Mouse (Mus musculus) heart, adult 11 months (tissue): Measurements from ENCODE around the gene Dnajc30.
"Not testable (repeated sequence)": the region's sequence is repeated elsewhere in the genome, so short reads cannot be mapped to it uniquely, and the experiment has no call there.

Source experiments
- DNase-seq: peaks from one replicate; pipeline ENCODE4 v3.0.0; 2022

The Dnajc30 gene

GRCm38 (mm10) chr5:135063629-135064381, at the start of gene Dnajc30:
Gene Dnajc30, plus strand, starts transcription at chr5:135064202.
- peak; percentile 100 for DNase-seq

DNA sequence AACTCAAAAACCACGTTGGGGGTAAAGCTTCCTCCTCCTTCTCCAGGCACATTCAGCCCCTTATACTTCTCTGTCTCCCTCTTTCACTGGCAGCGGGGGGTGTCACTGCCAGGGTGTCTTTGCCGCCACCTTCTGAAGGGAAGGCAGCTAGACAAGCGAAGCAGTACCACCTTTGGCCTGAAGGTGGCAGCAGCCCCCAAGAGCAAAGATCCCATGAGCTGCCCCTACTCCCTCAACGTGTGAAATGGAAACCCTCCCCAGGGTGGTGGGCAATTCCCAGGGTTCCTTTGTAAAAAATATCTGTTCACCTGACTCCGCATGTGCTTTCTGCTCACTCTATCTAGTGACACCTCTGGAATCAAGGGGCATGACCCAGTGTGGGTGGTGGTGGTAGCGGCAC, 48.5 kb upstream of the Dnajc30 start:
- DNase-seq = peak; percentile 97

DNA sequence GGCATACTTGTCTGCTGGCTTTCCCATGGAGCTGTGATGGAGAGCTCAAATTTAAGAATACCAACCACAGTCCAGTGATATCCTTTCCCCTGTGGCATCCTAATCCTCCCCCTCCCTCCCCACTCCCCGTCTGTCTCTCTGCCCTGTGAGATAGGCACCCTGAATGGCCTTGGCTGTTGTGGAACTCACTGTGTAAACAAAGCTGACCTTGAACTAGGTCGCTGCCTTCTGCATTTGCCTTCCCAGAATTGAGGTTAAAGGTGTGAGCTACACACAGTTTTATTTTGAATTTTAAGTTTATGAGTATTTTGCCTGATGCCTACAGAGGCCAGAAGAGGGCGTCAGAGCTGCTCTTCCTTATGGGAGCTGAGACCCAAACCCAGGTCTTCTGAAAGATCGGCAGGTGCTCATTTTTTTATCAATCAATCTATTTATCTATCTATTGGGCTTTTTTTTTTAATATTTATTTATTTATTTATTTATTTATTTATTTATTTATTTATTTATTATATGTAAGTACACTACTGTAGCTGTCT, 47.7 kb upstream of the Dnajc30 start:
- no peak for DNase-seq

DNA sequence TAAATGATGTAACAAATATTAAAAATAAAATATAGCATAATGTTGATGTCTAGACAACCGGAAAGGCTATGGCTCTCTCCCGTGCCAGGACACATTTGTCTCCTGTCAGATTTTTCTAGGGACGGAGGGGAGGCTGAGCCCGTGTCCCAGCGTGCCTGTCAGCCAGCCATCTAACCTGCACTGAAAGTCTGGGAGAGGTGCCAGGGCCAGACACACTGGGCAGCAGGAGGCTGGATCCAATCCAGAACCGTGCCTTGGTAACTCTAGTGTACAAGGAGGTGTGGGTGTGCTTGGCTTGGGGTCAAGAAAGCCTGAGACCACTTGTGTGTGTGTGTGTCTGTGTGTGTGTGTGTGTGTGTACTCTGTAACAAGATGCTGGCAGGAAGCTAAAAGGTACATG, 42.2 kb upstream of the Dnajc30 start:
- peak; percentile 96 for DNase-seq

DNA sequence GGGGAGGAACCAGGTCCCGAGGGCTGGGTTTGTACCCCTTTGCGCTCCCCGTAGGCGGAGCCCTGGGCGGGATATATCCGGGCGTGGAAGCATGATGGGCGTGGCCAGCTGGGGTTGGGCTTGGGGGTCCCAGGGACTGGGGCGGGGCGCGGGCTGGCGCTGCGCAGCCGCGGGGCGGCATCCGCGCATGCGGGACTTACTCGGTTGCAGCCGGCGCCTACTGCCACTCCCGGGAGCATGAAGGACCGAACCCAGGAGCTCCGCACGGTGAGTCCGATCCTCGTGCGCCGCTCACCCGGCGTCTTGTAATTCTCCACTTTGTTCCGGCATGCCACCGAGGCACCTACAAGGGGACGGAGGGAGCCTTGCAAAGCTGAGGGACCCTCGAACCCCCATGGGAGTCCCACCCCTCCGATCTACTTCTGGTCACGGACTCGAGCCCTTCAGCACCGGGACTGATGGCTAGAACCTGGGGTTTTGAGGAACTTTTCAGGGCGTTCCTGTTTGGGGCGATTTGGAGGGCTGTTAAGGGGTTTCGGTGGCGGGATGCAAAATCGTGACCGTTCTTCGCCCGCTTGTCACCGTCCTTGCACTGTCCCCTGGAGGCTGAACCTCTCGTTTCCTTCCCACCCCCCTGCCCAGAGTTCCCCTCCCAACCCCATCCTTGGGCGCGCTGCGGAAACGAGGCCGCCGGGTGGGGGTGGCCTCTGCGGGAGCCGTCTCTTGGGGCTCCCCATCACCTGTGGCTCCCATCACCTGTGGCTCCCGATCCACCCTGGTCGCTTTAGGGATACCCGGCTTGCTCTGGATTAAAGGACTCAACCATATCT, 40.4 kb upstream of the Dnajc30 start, which contains the start of gene Stx1a:
Gene Stx1a, plus strand, starts transcription at position 139 of the 830 bp plus-strand sequence.
- peak; percentile 99 for DNase-seq

- DNase-seq = peak; percentile 94
Measured at GRCm38 (mm10) chr5:135024665-135025224, 39.3 kb upstream of the Dnajc30 start.

- DNase-seq = no peak
Measured at GRCm38 (mm10) chr5:135025899-135026298, 38.1 kb upstream of the Dnajc30 start.

DNA sequence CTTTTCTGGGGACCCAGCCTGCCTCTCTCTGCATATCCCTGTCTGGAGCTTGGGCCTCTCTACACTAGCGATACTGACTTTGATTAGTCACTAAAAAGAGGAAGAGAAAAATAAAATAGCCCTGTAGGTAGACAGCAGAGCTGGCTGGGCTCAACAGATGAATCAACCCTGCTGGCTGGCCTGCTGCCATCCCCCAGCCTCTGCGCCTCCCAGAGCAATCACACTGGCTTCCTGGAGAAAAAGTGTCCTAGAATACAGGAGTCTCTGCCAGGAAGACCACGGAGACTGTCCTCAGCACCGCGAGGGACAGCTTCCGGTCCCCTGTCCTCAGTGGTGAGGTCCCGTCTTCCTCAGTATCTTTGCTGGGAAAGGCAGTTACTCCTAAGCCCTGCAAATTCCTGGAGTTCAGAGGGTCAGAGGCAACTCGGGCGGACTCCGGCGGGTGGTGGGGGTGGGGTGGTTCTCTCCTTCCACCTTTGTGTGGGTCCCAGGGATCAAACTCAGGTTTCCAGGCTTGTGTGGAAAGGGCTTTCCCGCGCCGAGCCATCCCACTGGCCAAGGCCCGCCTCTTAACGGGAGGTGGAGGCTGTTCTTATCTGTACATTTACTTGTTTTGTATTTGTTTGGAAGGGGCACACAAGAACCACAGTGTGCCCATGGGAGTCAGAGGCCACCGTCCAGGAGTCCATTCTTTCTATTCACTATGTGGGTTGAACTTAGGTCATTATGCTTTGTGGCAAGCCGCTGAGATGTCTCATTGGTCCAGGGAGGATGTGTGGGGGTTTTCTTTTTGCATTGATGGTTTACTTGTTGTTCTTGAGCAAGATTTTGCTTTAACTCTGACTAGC, 34.8 kb upstream of the Dnajc30 start:
- no peak for DNase-seq

GRCm38 (mm10) chr5:135032581-135032980, 31.4 kb upstream of the Dnajc30 start:
- DNase-seq = no peak

DNA sequence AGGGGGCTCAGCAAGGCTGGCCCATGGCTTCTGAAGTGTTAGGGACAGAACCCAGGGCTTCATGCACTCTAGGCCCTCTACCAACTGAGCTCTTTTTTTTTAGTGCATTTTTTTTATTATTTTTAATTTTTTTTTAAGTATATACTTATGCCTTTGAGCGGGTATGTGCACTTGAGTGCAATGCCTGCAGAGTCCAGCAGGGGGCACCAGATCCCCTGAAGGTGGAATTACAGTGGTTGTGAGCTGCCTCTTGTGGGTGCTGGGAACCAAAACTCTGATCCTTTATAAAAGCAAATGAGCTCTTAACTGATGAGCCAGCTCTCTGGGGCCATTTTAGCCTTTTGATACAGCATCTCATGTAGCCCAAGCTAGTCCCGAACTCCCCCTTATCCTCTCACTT, 29.4 kb upstream of the Dnajc30 start:
- DNase-seq = no peak

GRCm38 (mm10) chr5:135035608-135036359, 28.2 kb upstream of the Dnajc30 start:
- DNase-seq = no peak

DNA sequence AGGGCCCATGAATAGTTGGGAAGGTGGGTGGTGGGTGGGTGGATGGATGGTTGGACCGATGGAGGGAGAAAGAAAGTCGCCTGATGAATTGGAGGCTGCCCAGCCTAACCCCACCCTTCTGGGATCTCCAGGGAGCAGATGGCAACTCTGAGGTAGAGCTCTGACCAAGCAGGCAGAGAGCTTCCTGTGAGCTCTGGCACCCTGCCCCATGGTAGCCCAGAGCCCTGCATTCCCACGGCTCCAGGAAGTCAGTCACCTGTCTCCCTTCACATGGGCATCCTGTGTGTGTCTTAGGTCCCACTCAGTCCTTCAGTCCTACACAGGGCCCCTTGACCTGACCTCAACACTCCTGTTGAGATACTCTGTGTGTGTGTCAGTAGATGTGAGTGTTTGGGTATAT, 26.1 kb upstream of the Dnajc30 start:
- no peak for DNase-seq

GRCm38 (mm10) chr5:135039541-135039940, 24.5 kb upstream of the Dnajc30 start:
- DNase-seq = no peak

DNA sequence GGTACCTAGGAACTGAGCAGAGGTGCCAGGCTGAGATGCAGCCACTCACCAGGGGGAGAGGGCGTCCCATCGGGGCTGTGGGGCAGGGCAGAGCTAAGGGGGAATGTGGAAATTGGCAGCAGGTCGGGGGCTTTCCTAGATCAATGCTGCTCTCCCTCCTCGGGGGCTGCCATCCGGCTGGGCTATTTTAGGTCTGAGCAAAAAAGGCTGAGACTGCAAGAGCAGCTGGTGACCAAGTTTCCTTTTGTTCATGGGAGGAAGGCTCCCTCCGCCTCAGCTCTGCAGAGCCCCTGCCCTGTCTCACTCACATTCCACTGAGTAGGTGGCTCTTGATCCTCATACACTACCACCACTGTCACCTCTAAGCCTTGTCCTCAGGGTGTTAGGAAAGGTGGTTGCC, 23.9 kb upstream of the Dnajc30 start:
- no peak for DNase-seq

DNA sequence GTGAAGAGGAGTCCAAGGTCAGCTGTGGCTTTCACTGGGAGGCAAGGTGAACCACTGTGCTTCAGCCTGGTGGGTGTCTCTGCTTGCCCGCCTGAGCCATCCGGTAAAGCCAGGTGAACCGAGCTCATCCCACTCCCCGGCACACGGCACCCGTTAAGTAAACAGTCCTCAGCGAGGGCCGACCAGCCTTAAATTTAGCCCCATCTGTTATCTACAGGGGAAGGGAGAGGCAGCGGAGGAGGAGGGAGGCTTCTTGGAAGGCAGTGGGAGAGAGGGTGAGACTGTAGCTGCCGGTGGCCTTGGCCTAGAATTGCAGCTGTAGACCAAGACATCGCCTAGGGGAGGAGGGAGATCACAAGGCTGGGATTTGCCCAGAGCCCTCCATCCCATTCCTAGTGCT, 23.2 kb upstream of the Dnajc30 start:
- no peak for DNase-seq

DNA sequence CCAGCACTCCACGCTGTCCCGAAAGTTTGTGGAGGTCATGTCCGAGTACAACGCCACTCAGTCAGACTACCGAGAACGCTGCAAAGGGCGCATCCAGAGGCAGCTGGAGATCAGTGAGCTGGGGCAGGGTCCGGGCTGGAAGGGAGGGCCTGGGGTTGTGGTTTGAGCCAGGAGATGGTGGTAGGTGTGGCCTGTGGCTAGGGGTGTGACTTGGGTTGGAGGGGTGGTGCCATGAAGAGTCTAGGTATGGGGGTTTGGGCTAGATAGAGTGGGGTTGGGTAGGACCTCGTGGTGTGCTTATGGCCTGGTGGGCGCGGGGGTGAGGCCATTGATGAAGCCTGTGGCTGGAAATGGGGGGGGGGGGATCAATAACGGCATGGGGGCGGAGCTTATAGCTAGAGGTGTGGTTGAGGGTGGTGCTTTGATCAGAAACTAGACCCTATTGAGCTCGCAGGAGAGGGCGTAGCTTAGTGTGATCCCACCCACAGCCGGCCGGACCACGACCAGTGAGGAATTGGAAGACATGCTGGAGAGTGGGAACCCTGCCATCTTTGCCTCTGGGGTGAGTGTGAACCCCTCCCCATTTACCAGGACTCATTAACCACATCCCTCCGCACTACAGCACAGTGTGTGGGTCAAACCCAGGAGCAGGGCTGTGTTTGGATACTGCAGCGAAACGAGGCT, 21.8 kb upstream of the Dnajc30 start:
- no peak for DNase-seq

GRCm38 (mm10) chr5:135044575-135044974, 19.4 kb upstream of the Dnajc30 start:
- no peak for DNase-seq

DNA sequence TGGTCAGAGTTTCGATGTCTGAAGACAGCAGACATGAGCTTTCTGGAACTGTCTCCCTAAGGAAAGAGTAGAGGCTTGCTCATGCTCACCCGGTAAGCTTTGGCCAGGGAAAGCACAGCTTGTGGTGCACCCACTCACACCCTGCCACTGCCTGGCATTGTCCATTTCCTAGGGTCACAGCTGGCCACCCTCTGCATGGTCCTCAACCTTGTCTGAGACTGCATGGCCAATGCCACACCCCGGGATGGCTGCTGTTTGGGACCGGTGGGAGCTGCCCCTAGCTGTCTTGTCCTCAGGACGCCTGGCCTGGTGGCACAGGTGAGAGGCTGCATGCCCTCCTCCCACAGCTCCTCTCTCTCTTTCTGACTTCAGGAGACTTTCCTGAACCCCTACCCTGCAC, 15.5 kb upstream of the Dnajc30 start:
- DNase-seq = peak; percentile 87

DNA sequence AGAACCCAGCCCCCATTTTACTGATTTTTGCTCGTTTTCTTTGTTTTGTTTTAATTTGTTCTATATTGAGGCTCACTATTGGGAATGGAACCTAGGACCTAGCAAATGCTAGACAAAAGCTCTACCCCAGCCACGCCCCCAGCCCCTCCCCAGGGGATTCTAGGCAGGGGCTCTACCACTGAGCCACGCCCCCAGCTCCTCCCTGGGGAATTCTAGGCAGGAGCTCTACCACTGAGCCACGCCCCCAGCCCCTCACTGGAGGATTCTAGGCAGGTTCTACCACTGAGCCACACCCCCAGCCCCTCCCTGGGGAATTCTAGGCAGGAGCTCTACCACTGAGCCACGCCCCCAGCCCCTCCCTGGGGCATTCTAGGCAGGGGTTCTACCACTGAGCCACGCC, 14.7 kb upstream of the Dnajc30 start:
- not testable (repeated sequence) for DNase-seq

- DNase-seq = peak; percentile 88
Measured at GRCm38 (mm10) chr5:135053356-135053755, 10.6 kb upstream of the Dnajc30 start.

- DNase-seq = no peak
Measured at GRCm38 (mm10) chr5:135064382-135064766, 372 bp downstream of the Dnajc30 start.
